Mouse (Mus musculus) kidney, embryonic 16.5 days (tissue): ENCODE results near the gene Vtcn1. TPM values are rescaled to one million over a fixed set of nuclear protein-coding genes. Genes with fewer than 3 reads are reported as not detected.
A peak's percentile ranks its signal among the peaks of the same experiment; 100 is the strongest.
"Not testable (repeated sequence)": the region's sequence is repeated elsewhere in the genome, so short reads cannot be mapped to it uniquely, and the experiment has no call there.

Experiments
- ATAC-seq: fragments of 200-750 bp; cut with Nextera tagmentation; 2 replicates; pipeline ENCODE4 v1.8.0; 2017; ENCODE audit warnings: moderate TSS enrichment; ENCODE audit not compliant: low FRiP score, low TSS enrichment
- H3K27ac ChIP-seq: fragments of 300-500 bp; sonication (generic); 2 replicates; pipeline ENCODE4 v1.5.1; 2014; ENCODE audit warnings: low read length
- H3K27me3 ChIP-seq: fragments of 300-500 bp; sonication (generic); 2 replicates; pipeline ENCODE4 v1.6.1; 2014; ENCODE audit warnings: low read length, control low read depth, mixed read lengths; ENCODE audit not compliant: insufficient read depth
- H3K36me3 ChIP-seq: fragments of 300-500 bp; sonication (generic); 2 replicates; pipeline ENCODE4 v1.6.1; 2014; ENCODE audit warnings: low read length, control low read depth, mixed read lengths; ENCODE audit not compliant: insufficient read depth
- H3K4me1 ChIP-seq: fragments of 300-500 bp; sonication (generic); 2 replicates; pipeline ENCODE4 v1.6.1; 2014; ENCODE audit warnings: low read length, control low read depth, mixed read lengths; ENCODE audit not compliant: insufficient read depth
- H3K4me2 ChIP-seq: fragments of 300-500 bp; sonication (generic); replicated peaks from 2 replicates; pipeline ENCODE4 v1.6.1; 2014; ENCODE audit warnings: low read depth, low read length
- H3K4me3 ChIP-seq: fragments of 300-500 bp; sonication (generic); 2 replicates; pipeline ENCODE4 v1.5.1; 2014; ENCODE audit warnings: mild to moderate bottlenecking, low read length
- H3K9ac ChIP-seq: fragments of 300-500 bp; sonication (generic); replicated peaks from 2 replicates; pipeline ENCODE4 v1.6.1; 2014; ENCODE audit warnings: low read length
- H3K9me3 ChIP-seq: fragments of 300-500 bp; sonication (generic); 2 replicates; pipeline ENCODE4 v1.6.1; 2016; ENCODE audit warnings: low read length, control low read depth
- WGBS: fragments of 180-500 bp; shearing (Covaris S2); extraction: QIAGEN DNeasy Blood & Tissue Kit; methylation state at CpG from one replicate; pipeline ENCODE4 v1.1.7; 2014; 5-methylcytosine and 5-hydroxymethylcytosine counted together
- polyA plus RNA-seq: library from polyadenylated mRNA; unstranded; fragments of >200 nt; fragmentation: Nextera tagmentation; extraction: Ambion mirVana; gene quantifications from 2 replicates; pipeline ENCODE4 v1.2.1, GENCODE M21; 2015

The Vtcn1 gene
- polyA plus RNA-seq, 1 experiment from 2014 or later = 0.47 TPM

DNA sequence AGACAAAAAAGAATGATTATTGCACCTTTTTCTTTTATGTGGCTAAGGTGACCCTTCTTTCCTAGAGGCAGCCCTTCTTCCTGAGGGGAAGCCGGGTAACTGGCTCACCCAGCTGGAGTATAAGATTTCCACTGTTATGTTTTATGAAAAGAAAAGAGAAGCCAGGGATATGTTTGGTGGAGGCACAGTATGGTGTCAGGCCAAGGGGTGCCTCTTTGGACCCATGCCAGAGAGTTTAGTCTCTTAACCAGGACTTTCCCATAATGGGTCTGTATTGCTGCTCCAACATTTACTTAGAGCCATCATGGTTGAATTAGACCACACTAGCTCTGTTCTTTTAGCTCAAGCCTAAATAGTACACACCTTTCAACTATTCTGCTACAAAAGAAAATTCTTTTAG is 20.3 kb upstream of the Vtcn1 start:
- Histone ChIP-seq H3K4me2 (peak overlapping the region; percentile 29; the same call in 1 of the 2 replicates), H3K4me1 (peaks cover under 1% of the 10 kb centered on the region; the same call in 1 of the 2 replicates), H3K9ac (no peak overlapping the region), H3K9me3 (no peaks in the 10 kb centered on the region), H3K27ac (no peak overlapping the region), H3K27me3 (no peaks in the 10 kb centered on the region), H3K36me3 (no peaks in the 10 kb centered on the region), H3K4me3 (peak overlapping the region; percentile 5; the same call in 1 of the 2 replicates)
- ATAC-seq = no peak
- 58% methylated on average over 1 of the region's 1 CpGs for WGBS

DNA sequence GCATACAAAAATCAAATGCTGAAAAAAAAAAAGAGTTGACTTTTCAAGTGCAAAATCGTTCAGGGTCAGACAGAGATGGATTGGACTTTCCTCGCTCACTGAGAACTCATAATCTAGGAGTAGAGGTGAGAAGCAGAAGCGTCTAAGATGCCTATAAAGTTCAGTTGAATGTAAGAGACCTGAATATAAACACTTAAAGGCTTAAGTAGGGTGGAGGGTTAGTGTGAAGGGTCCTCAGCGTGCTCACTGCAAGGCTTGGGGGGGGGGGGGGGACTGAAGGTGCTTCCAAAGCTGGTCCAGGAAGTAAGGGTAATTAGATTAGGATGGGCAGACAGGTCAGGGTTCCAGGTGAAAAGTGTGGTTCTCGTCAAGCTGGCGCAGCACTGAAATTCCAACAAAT is 19.3 kb upstream of the Vtcn1 start:
- H3K36me3 ChIP-seq = no peaks in the 10 kb centered on the region
- H3K9me3 ChIP-seq = no peaks in the 10 kb centered on the region
- H3K27me3 ChIP-seq = no peaks in the 10 kb centered on the region
- H3K9ac ChIP-seq = no peak overlapping the region
- WGBS = 67% methylated on average over 6 of the region's 6 CpGs
- no peak overlapping the region for H3K4me2 ChIP-seq
- no peak overlapping the region for H3K27ac ChIP-seq
- peaks cover 9% of the 10 kb centered on the region; the same call in 1 of the 2 replicates for H3K4me1 ChIP-seq
- ATAC-seq = no peak
- H3K4me3 ChIP-seq = no peak overlapping the region

DNA sequence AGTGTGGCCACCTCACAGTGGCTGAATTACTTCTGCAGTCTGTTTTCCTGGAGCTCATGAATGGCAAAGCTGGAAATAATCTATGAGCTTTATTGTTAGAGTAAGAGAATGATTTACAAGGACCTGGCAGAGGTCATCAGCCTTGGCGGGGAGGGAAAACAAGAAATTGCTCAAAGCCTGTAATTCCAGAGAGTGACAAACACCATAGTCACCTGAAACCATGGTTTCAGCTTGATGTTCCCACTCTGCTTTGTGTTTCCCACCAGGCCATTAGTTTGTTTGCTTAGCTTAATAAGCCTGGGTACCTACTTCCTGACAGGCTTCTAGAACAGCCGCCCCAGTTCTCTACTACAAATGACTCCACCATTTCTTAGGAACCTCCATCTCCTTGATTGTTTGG is 14.8 kb upstream of the Vtcn1 start:
- Histone ChIP-seq H3K4me1 (peaks cover 9% of the 10 kb centered on the region; the same call in 1 of the 2 replicates), H3K9ac (no peak overlapping the region), H3K9me3 (no peaks in the 10 kb centered on the region), H3K36me3 (no peaks in the 10 kb centered on the region), H3K4me3 (no peak overlapping the region), H3K27me3 (no peaks in the 10 kb centered on the region), H3K4me2 (no peak overlapping the region), H3K27ac (0 out of 2 replicates have a peak overlapping the region, but pooled peaks have one; percentile 38)
- 20% methylated on average over 2 of the region's 2 CpGs for WGBS
- peak; percentile 61; the same call in 1 of the 2 replicates for ATAC-seq

DNA sequence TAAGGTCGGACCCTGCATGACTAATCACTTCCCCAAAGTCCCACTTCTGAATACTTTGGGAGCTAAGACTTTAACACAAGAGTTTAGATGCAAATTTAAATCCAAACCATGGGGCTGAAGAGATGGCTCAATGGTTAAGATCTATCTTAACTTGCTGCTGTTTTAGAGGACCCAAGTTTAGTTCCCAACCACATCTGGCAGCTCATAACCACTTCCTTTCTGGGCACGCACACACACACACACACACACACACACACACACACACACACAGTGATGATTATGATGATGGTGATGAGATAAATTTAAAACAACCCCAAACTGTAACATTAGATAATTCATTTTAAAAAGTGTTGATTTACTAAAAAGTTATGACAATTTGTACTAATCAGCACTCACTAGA is 13.4 kb upstream of the Vtcn1 start:
- WGBS = 90% methylated on average over 2 of the region's 2 CpGs
- no peak for ATAC-seq
- H3K4me3 ChIP-seq = no peak overlapping the region
- peaks cover 9% of the 10 kb centered on the region; the same call in 1 of the 2 replicates for H3K4me1 ChIP-seq
- H3K4me2 ChIP-seq = no peak overlapping the region
- no peak overlapping the region for H3K27ac ChIP-seq
- H3K9ac ChIP-seq = no peak overlapping the region
- no peaks in the 10 kb centered on the region for H3K9me3 ChIP-seq
- no peaks in the 10 kb centered on the region for H3K36me3 ChIP-seq
- H3K27me3 ChIP-seq = no peaks in the 10 kb centered on the region

DNA sequence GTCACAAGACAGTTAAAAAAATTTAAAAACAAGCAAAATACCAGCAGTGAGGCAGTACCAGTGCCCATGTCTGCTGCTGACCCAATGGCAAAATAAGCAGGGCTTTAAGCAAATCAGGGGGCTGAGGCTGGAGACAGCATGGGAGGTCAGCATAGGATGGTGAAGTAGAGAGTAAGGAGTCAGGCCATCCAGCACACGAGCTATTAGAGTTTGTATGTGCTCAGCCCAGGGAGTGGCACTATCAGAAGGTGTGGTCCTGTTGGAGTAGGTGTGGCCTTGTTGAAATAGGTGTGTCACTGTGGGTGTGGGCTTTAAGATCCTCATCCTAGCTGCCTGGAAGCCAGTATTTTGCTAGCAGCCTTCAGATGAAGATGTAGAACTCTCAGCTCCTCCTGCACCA is 9.8 kb upstream of the Vtcn1 start:
- H3K4me2 ChIP-seq, H3K9ac ChIP-seq, H3K4me1 ChIP-seq, H3K4me3 ChIP-seq, ATAC-seq, H3K27me3 ChIP-seq, H3K36me3 ChIP-seq, H3K9me3 ChIP-seq, H3K27ac ChIP-seq: not testable (repeated sequence)
- 50% methylated on average over 1 of the region's 1 CpGs for WGBS

DNA sequence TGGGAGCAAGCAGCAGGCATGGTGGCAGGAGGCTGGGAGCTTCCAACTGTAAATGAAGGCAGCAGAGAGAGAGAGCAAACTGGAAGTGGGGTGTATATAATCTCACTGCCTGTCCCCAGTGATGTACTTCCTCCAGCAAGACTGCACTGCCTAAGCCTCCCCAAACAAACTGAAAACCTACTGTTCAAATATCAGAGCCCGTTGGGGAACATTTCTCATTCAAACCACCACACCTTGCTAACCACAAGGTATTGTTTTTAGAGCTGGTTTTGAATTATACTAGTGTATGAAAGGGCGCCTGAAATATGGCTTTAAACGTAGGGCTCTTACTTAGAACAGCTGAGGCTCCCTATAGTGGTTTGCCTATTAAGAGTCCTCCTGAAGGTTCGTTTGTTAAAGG is 6.5 kb upstream of the Vtcn1 start:
- no peak overlapping the region for H3K4me2 ChIP-seq
- H3K4me3 ChIP-seq = no peak overlapping the region
- no peaks in the 10 kb centered on the region for H3K9me3 ChIP-seq
- H3K4me1 ChIP-seq = peaks cover 8% of the 10 kb centered on the region; the same call in 1 of the 2 replicates
- 79% methylated on average over 4 of the region's 4 CpGs for WGBS
- H3K9ac ChIP-seq = no peak overlapping the region
- H3K27ac ChIP-seq = no peak overlapping the region
- no peaks in the 10 kb centered on the region for H3K36me3 ChIP-seq
- no peaks in the 10 kb centered on the region for H3K27me3 ChIP-seq
- no peak for ATAC-seq

DNA sequence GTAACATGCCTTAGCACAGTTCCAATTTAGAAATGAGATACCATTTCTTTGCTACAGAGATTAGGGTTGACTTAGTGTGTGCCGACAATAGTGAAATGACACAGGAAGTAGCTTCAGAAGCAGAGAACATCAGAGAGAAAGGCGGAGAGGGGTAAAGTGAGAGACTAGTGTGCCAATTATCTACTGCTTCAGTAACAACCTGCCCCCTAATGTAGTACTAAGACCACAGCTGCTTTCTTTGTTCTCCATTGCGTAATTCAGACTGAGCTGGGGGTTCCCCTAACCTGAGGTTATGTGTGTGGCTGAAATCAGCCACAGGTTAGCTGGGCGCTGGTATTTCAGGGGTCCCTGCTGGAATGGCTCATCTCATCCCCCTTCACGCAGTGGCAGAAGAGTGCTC is 5.7 kb upstream of the Vtcn1 start:
- H3K36me3 ChIP-seq = no peaks in the 10 kb centered on the region
- ATAC-seq = no peak
- no peak overlapping the region for H3K4me3 ChIP-seq
- no peak overlapping the region for H3K9ac ChIP-seq
- peaks cover 8% of the 10 kb centered on the region; the same call in 1 of the 2 replicates for H3K4me1 ChIP-seq
- no peak overlapping the region for H3K27ac ChIP-seq
- no peak overlapping the region for H3K4me2 ChIP-seq
- H3K9me3 ChIP-seq = no peaks in the 10 kb centered on the region
- no peaks in the 10 kb centered on the region for H3K27me3 ChIP-seq
- 93% methylated on average over 5 of the region's 5 CpGs for WGBS

DNA sequence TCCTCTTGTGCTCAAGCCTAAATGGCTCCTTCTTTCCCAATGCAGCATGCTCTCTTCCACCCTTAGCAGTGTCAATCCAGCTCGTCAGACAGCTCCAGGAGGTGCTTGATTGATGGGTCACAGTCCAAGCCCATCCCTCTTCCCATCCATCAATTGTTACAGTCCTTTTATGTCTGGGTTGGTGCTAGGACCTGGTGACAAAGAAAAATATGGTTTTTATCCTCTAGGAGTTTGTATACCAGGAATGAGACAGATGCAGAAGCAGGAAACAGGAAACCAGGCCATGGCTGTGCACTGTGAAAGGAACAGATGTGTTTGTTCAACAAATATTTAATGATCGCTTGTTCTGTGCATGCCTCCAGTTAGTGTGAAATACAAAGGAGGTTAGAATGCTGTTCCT is 4.4 kb upstream of the Vtcn1 start:
- ATAC-seq = peak; percentile 78
- WGBS = 26% methylated on average over 2 of the region's 2 CpGs

DNA sequence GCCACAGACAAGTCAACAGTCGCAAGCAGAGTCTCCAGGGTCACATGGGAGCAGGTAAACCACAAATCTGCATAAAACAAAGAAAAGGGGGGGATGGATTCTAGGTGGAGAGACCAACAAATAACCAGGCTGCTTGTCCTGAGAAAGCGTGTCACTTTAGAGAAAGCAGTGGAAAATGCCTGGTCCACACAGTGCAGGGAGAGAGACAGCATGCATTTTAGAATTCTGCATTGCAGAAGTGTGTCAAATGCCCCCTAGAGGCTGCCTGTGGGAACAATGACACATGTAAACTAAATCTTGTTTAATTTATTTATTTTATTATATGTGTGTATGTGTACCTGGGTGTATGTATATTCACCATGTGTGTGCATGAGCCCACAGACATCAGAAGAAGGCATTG is 4.0 kb upstream of the Vtcn1 start:
- Histone ChIP-seq H3K4me1 (peaks cover 8% of the 10 kb centered on the region), H3K27me3 (no peaks in the 10 kb centered on the region), H3K27ac (peak overlapping the region; percentile 21; the same call in 1 of the 2 replicates), H3K4me2 (no peak overlapping the region), H3K9ac (no peak overlapping the region), H3K9me3 (no peaks in the 10 kb centered on the region), H3K4me3 (no peak overlapping the region), H3K36me3 (no peaks in the 10 kb centered on the region)
- WGBS = 43% methylated on average over 2 of the region's 2 CpGs
- ATAC-seq = peak; percentile 60

More for the DNA sequence above, 4.4 kb upstream of the Vtcn1 start:
- no peaks in the 10 kb centered on the region for H3K9me3 ChIP-seq
- peak overlapping the region; percentile 21; the same call in 1 of the 2 replicates for H3K27ac ChIP-seq
- H3K4me1 ChIP-seq = peaks cover 8% of the 10 kb centered on the region; the same call in 1 of the 2 replicates
- H3K27me3 ChIP-seq = no peaks in the 10 kb centered on the region
- H3K4me3 ChIP-seq = no peak overlapping the region
- H3K9ac ChIP-seq = no peak overlapping the region
- H3K4me2 ChIP-seq = no peak overlapping the region
- no peaks in the 10 kb centered on the region for H3K36me3 ChIP-seq

DNA sequence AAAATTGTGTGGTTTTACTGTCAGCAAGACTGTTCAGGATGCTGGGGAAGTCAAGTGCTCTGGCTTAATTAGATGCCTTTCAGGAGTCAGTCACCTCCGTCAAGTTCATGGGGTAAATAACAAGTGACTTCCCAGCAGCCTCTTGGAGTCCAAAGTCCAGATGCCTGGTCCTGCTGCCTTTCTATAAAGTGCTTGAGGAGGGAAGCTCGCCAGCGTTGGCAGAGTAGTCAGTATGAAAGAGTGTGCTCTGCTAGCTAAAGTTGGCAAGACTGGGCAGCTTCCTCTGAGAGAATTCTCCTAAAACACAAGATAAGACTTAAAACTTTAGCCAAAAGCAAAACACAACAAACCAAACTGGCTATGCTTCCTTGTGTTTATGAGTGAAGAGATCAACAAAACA is 18.5 kb downstream of the Vtcn1 start:
- Histone ChIP-seq H3K4me3 (no peak overlapping the region), H3K27ac (no peak overlapping the region), H3K27me3 (no peaks in the 10 kb centered on the region), H3K4me2 (no peak overlapping the region), H3K9me3 (no peaks in the 10 kb centered on the region), H3K36me3 (no peaks in the 10 kb centered on the region), H3K4me1 (no peaks in the 10 kb centered on the region), H3K9ac (no peak overlapping the region)
- WGBS = 72% methylated on average over 3 of the region's 3 CpGs
- ATAC-seq = no peak
